Mouse (Mus musculus) neural tube, embryonic 14.5 days (tissue): ENCODE data around the gene Fndc11. TPM values are rescaled to one million over a fixed set of nuclear protein-coding genes. Genes with fewer than 3 reads are reported as not detected.

Source experiments
- ATAC-seq: fragments of 200-750 bp; cut with Nextera tagmentation; 2 replicates; pipeline ENCODE4 v1.8.0; 2017; ENCODE audit warnings: low read depth, mild to moderate bottlenecking, moderate TSS enrichment, moderate library complexity
- H3K27ac ChIP-seq: fragments of 300-500 bp; sonication (generic); 2 replicates; pipeline ENCODE4 v1.5.1; 2014; ENCODE audit warnings: low read depth, mild to moderate bottlenecking, control low read depth, low read length, moderate library complexity, mixed read lengths
- H3K27me3 ChIP-seq: fragments of 300-500 bp; sonication (generic); 2 replicates; pipeline ENCODE4 v1.6.1; 2014; ENCODE audit warnings: low read length; ENCODE audit not compliant: control insufficient read depth, insufficient read depth
- H3K36me3 ChIP-seq: fragments of 300-500 bp; sonication (generic); 2 replicates; pipeline ENCODE4 v1.6.1; 2014; ENCODE audit warnings: low read length, mixed read lengths; ENCODE audit not compliant: control insufficient read depth, insufficient read depth
- H3K4me1 ChIP-seq: fragments of 300-500 bp; sonication (generic); 2 replicates; pipeline ENCODE4 v1.6.1; 2014; ENCODE audit warnings: low read length; ENCODE audit not compliant: control insufficient read depth, insufficient read depth
- H3K4me2 ChIP-seq: fragments of 300-500 bp; sonication (generic); 2 replicates; pipeline ENCODE4 v1.6.1; 2014; ENCODE audit warnings: mild to moderate bottlenecking, low read depth, low read length, control low read depth
- H3K4me3 ChIP-seq: fragments of 300-500 bp; sonication (generic); 2 replicates; pipeline ENCODE4 v1.5.1; 2014; ENCODE audit warnings: low read depth, low read length, control low read depth, mixed read lengths
- H3K9ac ChIP-seq: fragments of 300-500 bp; sonication (generic); replicated peaks from 2 replicates; pipeline ENCODE4 v1.6.1; 2014; ENCODE audit warnings: low read depth, mild to moderate bottlenecking, control low read depth, low read length, mixed read lengths
- H3K9me3 ChIP-seq: fragments of 300-500 bp; sonication (generic); 2 replicates; pipeline ENCODE4 v1.6.1; 2016; ENCODE audit warnings: low read length; ENCODE audit not compliant: control insufficient read depth
- WGBS: fragments of 180-500 bp; shearing (Covaris S2); extraction: QIAGEN DNeasy Blood & Tissue Kit; methylation state at CpG from one replicate; pipeline ENCODE4 v1.1.7; 2014; 5-methylcytosine and 5-hydroxymethylcytosine counted together
- polyA plus RNA-seq: library from polyadenylated mRNA; unstranded; fragments of >200 nt; fragmentation: Nextera tagmentation; extraction: Ambion mirVana; gene quantifications from 2 replicates; pipeline ENCODE4 v1.2.1, GENCODE M21; 2014

Gene Fndc11
- polyA plus RNA-seq, 1 experiment from 2014 or later, result not detected

DNA sequence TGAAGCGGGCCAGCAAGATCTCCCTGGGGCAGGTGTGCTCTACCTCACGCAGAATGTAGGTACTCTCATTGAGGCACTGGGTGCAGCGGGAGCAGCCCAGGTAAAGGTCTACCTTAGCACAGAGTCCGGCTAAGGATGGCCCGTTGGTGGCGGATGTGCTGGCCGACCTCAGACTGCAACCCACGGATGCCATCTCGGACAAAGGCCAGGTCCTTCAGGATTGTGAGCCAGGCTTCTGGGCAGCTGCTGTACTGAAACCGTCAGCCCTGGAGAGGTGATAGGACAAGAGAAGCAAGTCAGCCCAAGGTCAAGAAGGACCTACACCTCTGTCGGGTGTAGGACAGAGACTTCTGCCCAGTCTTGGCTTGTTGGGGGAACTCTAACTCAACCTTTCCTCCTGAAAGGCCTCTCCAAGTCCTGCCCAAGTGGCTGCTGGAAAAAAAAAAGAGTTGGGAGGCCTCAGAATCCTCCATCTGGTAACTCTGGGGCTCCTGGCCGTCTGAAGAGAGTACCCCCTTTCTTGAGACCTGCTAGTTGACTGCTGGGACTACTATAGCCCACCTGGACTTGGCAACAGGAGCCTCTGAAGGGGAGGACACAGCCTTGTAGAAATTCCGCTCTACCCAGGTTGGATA, 21.1 kb downstream of the Fndc11 start:
- ATAC-seq, result no peak
- 93% methylated on average over 13 of the region's 13 CpGs for WGBS
- H3K27me3 ChIP-seq, result no peaks in the 10 kb centered on the region
- H3K27ac ChIP-seq, result no peak overlapping the region
- H3K4me3 ChIP-seq, result no peak overlapping the region
- no peak overlapping the region for H3K4me2 ChIP-seq
- H3K4me1 ChIP-seq, result no peaks in the 10 kb centered on the region
- no peaks in the 10 kb centered on the region for H3K36me3 ChIP-seq
- H3K9ac ChIP-seq, result no peak overlapping the region
- H3K9me3 ChIP-seq, result no peaks in the 10 kb centered on the region

DNA sequence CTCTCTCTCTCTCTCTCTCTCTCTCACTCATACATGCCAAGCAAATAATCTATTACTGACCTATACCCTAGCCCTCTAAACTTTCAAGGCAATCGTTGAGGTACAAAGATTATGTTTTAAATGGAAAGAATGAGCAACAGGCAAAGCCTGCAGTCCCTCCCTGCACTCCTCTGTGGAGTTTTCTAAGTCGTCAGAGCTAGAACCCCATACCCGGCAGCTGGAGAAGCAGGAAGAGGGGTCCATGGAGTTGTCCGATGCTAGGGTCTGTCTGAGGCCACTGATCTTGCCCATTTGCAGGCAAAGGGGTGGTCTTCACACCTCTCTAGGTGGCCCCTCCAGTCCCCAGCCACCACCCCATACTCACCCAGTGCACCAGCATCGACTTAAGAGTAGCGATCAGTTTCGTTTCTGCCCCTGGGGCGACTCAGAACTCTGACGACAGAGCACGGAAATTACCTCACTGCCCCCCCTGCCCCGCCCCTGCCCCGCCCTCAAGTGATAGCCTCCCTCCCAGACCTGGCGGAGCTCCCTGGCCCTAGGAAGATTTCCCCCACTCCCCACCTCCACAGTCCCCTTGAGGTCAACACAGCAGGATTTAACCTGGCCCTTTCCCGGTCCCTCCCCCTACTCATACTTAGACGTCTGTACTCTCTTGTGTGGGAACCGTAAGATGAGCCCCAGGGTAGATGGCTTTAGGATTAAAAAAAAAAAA, 21.9 kb downstream of the Fndc11 start, which contains the start of gene Helz2:
Gene Helz2, minus strand, starts transcription at position 426 of the 712 bp plus-strand sequence.
- no peaks in the 10 kb centered on the region for H3K36me3 ChIP-seq
- H3K4me2 ChIP-seq, result peak within 1 kb of the TSS; percentile 34; the same call in 1 of the 2 replicates
- no peaks in the 10 kb centered on the region for H3K4me1 ChIP-seq
- H3K27me3 ChIP-seq, result no peaks in the 10 kb centered on the region
- 11% methylated on average over 16 of the region's 16 CpGs for WGBS
- no peak within 1 kb of the TSS for H3K27ac ChIP-seq
- peak within 1 kb of the TSS; percentile 16; the same call in 1 of the 2 replicates for H3K4me3 ChIP-seq
- no peak within 1 kb of the TSS; the same call in 1 of the 2 replicates for H3K9ac ChIP-seq
- ATAC-seq, result no peak
- no peaks in the 10 kb centered on the region for H3K9me3 ChIP-seq

DNA sequence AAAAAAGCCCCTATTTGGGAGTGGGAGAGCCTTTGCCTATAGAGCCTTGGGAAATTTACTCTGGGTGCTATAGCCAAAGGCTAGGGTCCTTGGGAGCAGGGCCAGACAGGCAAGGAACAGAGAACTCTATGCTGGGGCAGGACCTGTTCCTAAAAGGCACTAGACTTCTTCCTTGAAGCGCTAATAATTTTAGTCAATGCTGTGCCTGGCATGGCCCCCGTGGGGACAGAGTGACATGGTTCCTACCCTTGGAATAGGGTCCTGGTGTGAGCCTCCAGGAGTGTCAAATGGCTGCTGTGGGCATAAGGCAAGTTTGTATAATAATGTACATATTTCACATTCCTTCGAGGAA, 22.5 kb downstream of the Fndc11 start:
- no peak overlapping the region for H3K27ac ChIP-seq
- H3K4me3 ChIP-seq, result no peak overlapping the region
- no peaks in the 10 kb centered on the region for H3K36me3 ChIP-seq
- no peak overlapping the region for H3K9ac ChIP-seq
- 74% methylated on average over 3 of the region's 3 CpGs for WGBS
- H3K4me1 ChIP-seq, result no peaks in the 10 kb centered on the region
- H3K9me3 ChIP-seq, result no peaks in the 10 kb centered on the region
- no peak for ATAC-seq
- H3K27me3 ChIP-seq, result no peaks in the 10 kb centered on the region
- H3K4me2 ChIP-seq, result peak overlapping the region; percentile 34; the same call in 1 of the 2 replicates

DNA sequence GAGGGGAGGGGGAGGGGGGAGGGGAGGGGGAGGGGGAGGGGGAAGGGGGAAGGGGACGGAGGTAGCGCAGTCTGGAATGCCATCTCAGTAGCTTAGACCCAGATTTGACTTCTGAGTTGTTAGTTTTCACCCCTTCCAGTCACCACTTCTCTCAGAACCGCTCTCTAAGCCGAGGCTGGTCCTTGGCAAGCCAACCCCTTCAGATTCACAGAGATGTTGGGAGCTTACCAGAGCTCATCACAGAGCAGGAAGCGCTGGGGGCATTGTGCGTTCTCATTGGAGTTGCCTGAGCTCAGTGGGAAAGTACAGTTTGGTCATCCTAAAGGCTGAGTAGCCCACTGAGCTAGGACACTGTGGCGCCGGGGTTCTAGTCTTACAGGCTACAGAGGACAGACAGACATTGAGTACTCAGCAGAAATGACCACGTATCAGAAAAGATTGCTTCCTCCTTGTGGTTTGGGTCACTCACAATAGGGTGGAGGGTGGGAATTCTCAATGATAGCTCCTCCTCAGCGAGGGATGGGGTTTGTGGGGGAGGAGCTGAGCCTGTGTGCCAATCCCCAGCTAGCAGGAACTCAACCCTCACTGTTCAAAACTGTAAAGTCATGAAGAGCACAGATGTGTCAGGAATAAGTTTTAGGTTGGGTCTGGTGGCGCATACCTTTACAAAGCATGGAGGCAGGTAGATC, 24.0 kb downstream of the Fndc11 start:
- ATAC-seq, result no peak
- H3K4me3 ChIP-seq, result no peak overlapping the region
- H3K9me3 ChIP-seq, result no peaks in the 10 kb centered on the region
- no peaks in the 10 kb centered on the region for H3K36me3 ChIP-seq
- 50% methylated on average over 11 of the region's 11 CpGs for WGBS
- H3K27me3 ChIP-seq, result no peaks in the 10 kb centered on the region
- H3K4me1 ChIP-seq, result no peaks in the 10 kb centered on the region
- H3K27ac ChIP-seq, result no peak overlapping the region
- H3K4me2 ChIP-seq, result no peak overlapping the region
- H3K9ac ChIP-seq, result no peak overlapping the region

DNA sequence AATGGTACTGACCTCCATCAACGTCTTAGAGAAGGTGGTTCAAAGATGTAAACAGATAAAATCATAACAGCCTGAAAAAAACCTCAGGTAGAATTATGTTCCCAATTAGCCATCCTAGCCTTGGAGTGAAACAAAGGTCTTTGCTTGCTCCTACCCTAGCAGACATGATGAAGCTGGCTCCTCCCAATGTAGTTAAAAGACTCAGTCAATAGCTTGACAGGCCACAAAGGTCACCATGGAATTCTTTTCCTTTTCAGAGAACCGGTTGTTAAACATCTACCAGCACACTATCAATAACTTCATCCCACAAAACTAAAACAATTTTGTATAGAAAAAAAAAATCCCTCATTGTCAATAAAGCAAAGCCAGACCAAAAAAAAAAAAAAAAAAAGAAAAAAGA, 25.2 kb downstream of the Fndc11 start:
- Histone ChIP-seq H3K27ac (no peak overlapping the region), H3K4me2 (no peak overlapping the region), H3K36me3 (no peaks in the 10 kb centered on the region), H3K27me3 (no peaks in the 10 kb centered on the region), H3K4me1 (no peaks in the 10 kb centered on the region), H3K9ac (no peak overlapping the region), H3K4me3 (no peak overlapping the region), H3K9me3 (no peaks in the 10 kb centered on the region)
- WGBS, result 11% methylated on average over 2 of the region's 2 CpGs
- no peak for ATAC-seq

DNA sequence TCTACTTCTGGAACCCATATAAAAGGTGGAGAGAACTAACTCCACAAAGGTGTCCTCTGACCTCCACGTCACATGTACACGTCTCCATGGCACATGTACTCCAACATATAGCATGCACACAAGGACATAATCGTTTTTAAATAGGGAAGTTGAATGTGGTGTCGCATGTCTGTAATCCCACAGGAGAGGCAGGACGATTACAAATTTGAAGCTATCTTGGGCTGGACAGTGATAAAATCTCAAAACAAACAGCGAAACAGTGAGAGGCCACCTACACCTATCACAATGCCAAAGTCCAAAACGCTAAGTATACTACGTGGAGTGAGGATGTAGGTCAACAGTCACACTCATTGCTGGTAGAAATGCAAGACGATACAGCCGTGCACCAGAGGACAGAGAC, 29.4 kb downstream of the Fndc11 start:
- Histone ChIP-seq H3K9me3 (no peaks in the 10 kb centered on the region), H3K4me1 (no peaks in the 10 kb centered on the region), H3K27me3 (no peaks in the 10 kb centered on the region), H3K9ac (no peak overlapping the region), H3K4me3 (no peak overlapping the region), H3K4me2 (no peak overlapping the region), H3K36me3 (peaks cover 17% of the 10 kb centered on the region), H3K27ac (no peak overlapping the region)
- no peak for ATAC-seq
- WGBS, result 89% methylated on average over 10 of the region's 10 CpGs

DNA sequence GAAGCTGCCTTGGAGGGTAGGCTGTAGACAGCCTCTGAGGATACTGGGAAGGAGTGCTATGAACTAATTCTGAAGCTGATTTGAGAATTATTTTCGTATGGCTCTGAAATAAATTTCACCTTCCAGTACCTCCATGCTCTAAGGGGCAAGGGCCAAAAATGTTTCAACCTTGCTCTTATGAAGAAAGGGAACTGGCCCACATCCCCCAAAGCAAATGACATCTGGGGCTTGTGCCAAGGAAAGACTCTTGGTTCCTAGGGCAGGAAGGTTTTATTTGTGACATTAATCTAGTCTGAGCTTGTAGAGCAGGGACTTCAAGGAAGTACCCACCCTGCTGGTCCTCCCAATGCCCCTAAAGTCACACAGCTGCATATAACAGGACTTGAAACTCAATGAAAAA, 32.0 kb downstream of the Fndc11 start:
- 85% methylated on average over 1 of the region's 1 CpGs for WGBS
- no peaks in the 10 kb centered on the region for H3K27me3 ChIP-seq
- H3K9ac ChIP-seq, result no peak overlapping the region
- H3K27ac ChIP-seq, result no peak overlapping the region
- H3K9me3 ChIP-seq, result no peaks in the 10 kb centered on the region
- no peak overlapping the region for H3K4me2 ChIP-seq
- no peak for ATAC-seq
- no peak overlapping the region for H3K4me3 ChIP-seq
- H3K4me1 ChIP-seq, result no peaks in the 10 kb centered on the region
- H3K36me3 ChIP-seq, result peaks cover 28% of the 10 kb centered on the region

DNA sequence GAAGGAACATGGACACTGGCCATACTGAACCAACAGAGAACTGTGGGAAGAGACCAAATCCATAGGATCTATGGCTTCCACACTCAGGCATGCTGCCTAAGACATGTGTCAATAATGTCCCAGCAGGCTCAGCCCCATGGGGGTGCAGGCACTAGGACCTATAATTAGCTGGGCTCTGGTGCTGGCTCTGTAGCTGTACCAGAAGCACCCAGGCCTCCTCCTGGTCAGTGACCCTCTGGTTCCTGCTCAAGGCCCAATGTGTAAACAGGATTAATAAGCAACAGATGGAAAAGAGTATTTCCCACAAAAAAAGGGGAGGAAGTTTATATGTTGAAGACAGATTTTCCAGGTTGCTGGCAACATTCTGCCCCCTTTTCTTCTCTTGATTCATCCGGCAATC, 33.4 kb downstream of the Fndc11 start:
- H3K4me3 ChIP-seq, result no peak overlapping the region
- no peak overlapping the region for H3K4me2 ChIP-seq
- H3K9me3 ChIP-seq, result no peaks in the 10 kb centered on the region
- H3K27me3 ChIP-seq, result no peaks in the 10 kb centered on the region
- ATAC-seq, result no peak
- no peaks in the 10 kb centered on the region for H3K4me1 ChIP-seq
- H3K36me3 ChIP-seq, result peaks cover 35% of the 10 kb centered on the region
- WGBS, result 83% methylated on average over 1 of the region's 1 CpGs
- H3K27ac ChIP-seq, result no peak overlapping the region
- H3K9ac ChIP-seq, result no peak overlapping the region

DNA sequence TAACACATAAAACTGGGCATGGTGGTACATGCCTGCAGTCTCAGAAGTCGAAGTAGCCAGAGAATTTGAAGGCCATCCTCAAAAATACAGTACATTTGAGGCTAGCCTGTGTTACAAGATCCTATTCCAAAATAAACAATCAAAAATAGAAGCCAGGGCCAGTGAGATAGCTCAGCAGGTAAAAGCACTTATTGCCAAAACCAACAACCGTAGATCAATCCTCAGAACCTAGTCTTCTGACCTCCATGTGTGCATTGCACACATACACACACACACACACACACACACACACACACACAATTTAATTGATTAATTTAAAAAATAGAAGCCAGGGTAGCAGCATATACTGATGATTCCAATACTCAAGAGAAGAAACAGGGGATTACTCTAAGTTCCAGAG, 47.0 kb downstream of the Fndc11 start:
- H3K9me3 ChIP-seq, result no peaks in the 10 kb centered on the region
- H3K4me1 ChIP-seq, result no peaks in the 10 kb centered on the region
- no peaks in the 10 kb centered on the region for H3K27me3 ChIP-seq
- peaks cover 43% of the 10 kb centered on the region for H3K36me3 ChIP-seq
- ATAC-seq, result no peak
- no peak overlapping the region for H3K27ac ChIP-seq
- H3K9ac ChIP-seq, result no peak overlapping the region
- 94% methylated on average over 2 of the region's 2 CpGs for WGBS
- H3K4me2 ChIP-seq, result no peak overlapping the region
- no peak overlapping the region for H3K4me3 ChIP-seq
